Mouse (Mus musculus): ENCODE data around the gene F12. TPM values are rescaled to one million over a fixed set of nuclear protein-coding genes. Genes with fewer than 3 reads are reported as not detected.

F12 gene
- total RNA-seq, 1 experiment from 2014 or later: 60.0 TPM

- DNase-seq: no peak
Observed at GRCm38 (mm10) chr13:55371007-55371681, 55.4 kb downstream of the F12 start.

GRCm38 (mm10) chr13:55370234-55370633 lies 56.4 kb downstream of the F12 start:
- peak; percentile 32 for DNase-seq

- DNase-seq: peak; percentile 33
Observed at GRCm38 (mm10) chr13:55369531-55370114, 57.0 kb downstream of the F12 start, which contains the start of gene Rgs14. Gene Rgs14 (plus strand): TSS chr13:55369732.

- no peak for DNase-seq
Observed at GRCm38 (mm10) chr13:55368401-55368800, 58.2 kb downstream of the F12 start.

Small RNA genes lying within 50 kb of the gene (microRNA-seq; reads per million reads assigned to microRNA genes)
- 0 to 1.5 reads per million in 2 experiments for gene Mir6943

Other genes starting within 250 kb of the F12 start
- 120 and 132 TPM in 2 replicates for gene Nsd1, start 217.0 kb downstream of the F12 start, total RNA-seq (2021)
- gene Prelid1, start 106.3 kb downstream of the F12 start, total RNA-seq (2021): 170 and 174 TPM in 2 replicates
- 53.7 and 60.7 TPM in 2 replicates for gene Rab24, start 104.8 kb downstream of the F12 start, total RNA-seq (2021)
- 10.0 and 10.9 TPM in 2 replicates for gene Mxd3, start 97.0 kb downstream of the F12 start, total RNA-seq (2021)
- gene Lman2, start 64.0 kb downstream of the F12 start, total RNA-seq (2021): 105 and 107 TPM in 2 replicates
- gene Rgs14, start 57.1 kb downstream of the F12 start, total RNA-seq (2021): 0.44 and 4.5 TPM in 2 replicates
- 0.33 TPM in 1 of 2 replicates, not detected in the other for gene Slc34a1, start 28.6 kb downstream of the F12 start, total RNA-seq (2021)
- not detected in 2 replicates for gene Pfn3, start 11.6 kb downstream of the F12 start, total RNA-seq (2021)
- 35.3 and 55.4 TPM in 2 replicates for gene Grk6, start 18.3 kb upstream of the F12 start, total RNA-seq (2021)
- 3.1 and 6.0 TPM in 2 replicates for gene Prr7, start 37.5 kb upstream of the F12 start, total RNA-seq (2021)
- 24.0 and 24.9 TPM in 2 replicates for gene Dbn1, start 61.3 kb upstream of the F12 start, total RNA-seq (2021)
- 23.8 and 26.7 TPM in 2 replicates for gene Pdlim7, start 86.9 kb upstream of the F12 start, total RNA-seq (2021)
- gene Dok3, start 102.5 kb upstream of the F12 start, total RNA-seq (2021): 3.4 and 11.6 TPM in 2 replicates
- gene Ddx41, start 109.9 kb upstream of the F12 start, total RNA-seq (2021): 38.4 and 46.0 TPM in 2 replicates
- 42.5 and 50.2 TPM in 2 replicates for gene Fam193b, start 144.3 kb upstream of the F12 start, total RNA-seq (2021)
- 145 and 156 TPM in 2 replicates for gene Tmed9, start 146.9 kb upstream of the F12 start, total RNA-seq (2021)
- 11.6 and 15.4 TPM in 2 replicates for gene B4galt7, start 173.1 kb upstream of the F12 start, total RNA-seq (2021)
- gene Caml, start 196.2 kb upstream of the F12 start, total RNA-seq (2021): 25.4 and 27.9 TPM in 2 replicates
- 35.1 and 41.8 TPM in 2 replicates for gene Ddx46, start 208.2 kb upstream of the F12 start, total RNA-seq (2021)